Mouse (Mus musculus) ES-E14 (cell line): ENCODE measurements around the gene Fsip1. TPM values are rescaled to one million over a fixed set of nuclear protein-coding genes. Genes with fewer than 3 reads are reported as not detected.

Source experiments
- DNase-seq: peaks from one replicate; pipeline ENCODE4 v3.0.0-alpha.2; 2013; ENCODE audit warnings: low read depth, low spot score
- H3K27ac ChIP-seq: 2 replicates; pipeline ENCODE4 v1.5.1; 2012; ENCODE audit warnings: low read depth, mild to moderate bottlenecking, low read length, moderate library complexity, mixed read lengths; ENCODE audit not compliant: poor library complexity, insufficient read depth, severe bottlenecking
- H3K36me3 ChIP-seq: 2 replicates; pipeline ENCODE4 v1.6.1; 2012; ENCODE audit warnings: mild to moderate bottlenecking, low read length, moderate library complexity, mixed read lengths; ENCODE audit not compliant: control insufficient read depth, poor library complexity, insufficient read depth, severe bottlenecking
- H3K4me1 ChIP-seq, 2 experiments: fragments of 150-350 bp in 1 of 2; sonication (generic) in 1 of 2; 2 replicates each; pipeline ENCODE4 v1.6.1; 2012; ENCODE audit warnings: low read length in 2 of 2, mild to moderate bottlenecking in 1 of 2, mixed read lengths in 1 of 2; ENCODE audit not compliant: control insufficient read depth in 2 of 2, insufficient read depth in 2 of 2, poor library complexity in 1 of 2
- H3K4me3 ChIP-seq, 2 experiments: fragments of 150-350 bp in 1 of 2; sonication (generic) in 1 of 2; 2 replicates each; pipeline ENCODE4 v1.5.1; 2012; ENCODE audit warnings: low read length in 2 of 2, low read depth in 1 of 2, mild to moderate bottlenecking in 1 of 2, mixed read lengths in 1 of 2; ENCODE audit not compliant: insufficient read depth in 1 of 2, poor library complexity in 1 of 2, severe bottlenecking in 1 of 2
- H3K9ac ChIP-seq: 2 replicates; pipeline ENCODE4 v1.6.1; 2012; ENCODE audit warnings: low read depth, mild to moderate bottlenecking, low read length, mixed read lengths; ENCODE audit not compliant: poor library complexity, insufficient read depth, severe bottlenecking
- H3K9me3 ChIP-seq: fragments of 150-350 bp; sonication (generic); 2 replicates; pipeline ENCODE4 v1.6.1; 2012; ENCODE audit warnings: low read depth, mild to moderate bottlenecking, low read length; ENCODE audit not compliant: control insufficient read depth, insufficient read depth
- CHD2 ChIP-seq: IDR thresholded peaks from 2 replicates; pipeline ENCODE4 v1.6.1; 2014; ENCODE audit warnings: mild to moderate bottlenecking, low read depth, low read length, inconsistent platforms
- HCFC1 ChIP-seq: IDR thresholded peaks from 2 replicates; pipeline ENCODE4 v1.6.1; 2012; ENCODE audit warnings: low read length, inconsistent platforms, borderline replicate concordance; ENCODE audit not compliant: insufficient read depth
- MAFK ChIP-seq: IDR thresholded peaks from 2 replicates; pipeline ENCODE4 v1.6.1; 2014; ENCODE audit warnings: mild to moderate bottlenecking, low read depth, low read length, inconsistent platforms; ENCODE audit not compliant: insufficient read depth
- ZC3H11A ChIP-seq: IDR thresholded peaks from 2 replicates; pipeline ENCODE4 v1.6.1; 2012; ENCODE audit warnings: low read depth, mild to moderate bottlenecking, inconsistent platforms, low read length, borderline replicate concordance
- ZNF384 ChIP-seq: IDR thresholded peaks from 2 replicates; pipeline ENCODE4 v1.6.1; 2012; ENCODE audit warnings: low read depth, low read length, inconsistent platforms
- in situ Hi-C, 2 experiments: fragments of 600-800 bp; cut with MboI; formaldehyde crosslinking; loops; one replicate each; pipeline ENCODE4 v1.15.1; 2025; ENCODE audit warnings: low sequenced_read_pairs in 2 of 2, inconsistent platforms in 1 of 2; ENCODE audit not compliant: unreplicated experiment in 2 of 2
- total RNA-seq: library from RNA; depleted of rRNA; stranded (reverse); fragments of 300-350 nt; gene quantifications from 2 replicates; pipeline ENCODE4 v1.2.3, GENCODE M21; 2012

Gene Fsip1
- total RNA-seq, 1 experiment, result 0.85 TPM

GRCm38 (mm10) chr2:118087044-118087726, 169.6 kb downstream of the Fsip1 start:
- no peak for DNase-seq
- no peak for TF ChIP-seq MAFK
- TF ChIP-seq HCFC1, result no peak
- TF ChIP-seq ZNF384, result no peak
- TF ChIP-seq CHD2, result no peak
- TF ChIP-seq ZC3H11A, result no peak
- Histone ChIP-seq H3K27ac (no peak overlapping the region), H3K36me3 (no peaks in the 10 kb centered on the region), H3K4me3 (no peak overlapping the region), H3K9me3 (no peaks in the 10 kb centered on the region), H3K4me1 (no peaks in the 10 kb centered on the region), H3K9ac (no peak overlapping the region)
- in situ Hi-C loops, result no loop called here

GRCm38 (mm10) chr2:118085647-118086046, 171.1 kb downstream of the Fsip1 start:
- Histone ChIP-seq H3K36me3 (no peaks in the 10 kb centered on the region), H3K9ac (no peak overlapping the region), H3K9me3 (no peaks in the 10 kb centered on the region), H3K4me1 (no peaks in the 10 kb centered on the region), H3K4me3 (no peak overlapping the region), H3K27ac (no peak overlapping the region)
- no peak for DNase-seq
- in situ Hi-C loops, result no loop called here
- TF ChIP-seq MAFK (no peak), CHD2 (no peak), HCFC1 (no peak), ZNF384 (no peak), ZC3H11A (no peak)

DNA sequence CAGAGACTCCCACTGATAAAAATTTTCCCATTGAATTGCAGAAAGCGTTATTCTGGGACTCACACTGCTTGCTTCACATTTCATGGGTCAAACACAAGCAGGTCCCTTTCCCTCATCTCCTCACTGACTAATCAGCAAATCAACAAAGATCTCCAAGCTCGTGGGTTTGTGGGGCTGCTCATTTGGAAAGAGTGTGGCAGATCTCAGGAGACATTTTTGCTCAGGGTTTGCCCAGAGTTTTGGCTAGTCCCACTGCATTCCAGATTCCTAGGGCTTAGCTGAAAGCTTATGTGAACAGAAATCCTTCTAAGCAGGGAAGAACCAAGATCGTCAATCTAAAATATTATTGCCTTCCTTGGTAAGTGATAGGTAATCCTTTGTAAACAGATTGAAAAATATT, 172.1 kb downstream of the Fsip1 start:
- Histone ChIP-seq H3K36me3 (no peaks in the 10 kb centered on the region), H3K4me3 (no peak overlapping the region), H3K4me1 (no peaks in the 10 kb centered on the region), H3K9ac (no peak overlapping the region), H3K9me3 (no peaks in the 10 kb centered on the region), H3K27ac (no peak overlapping the region)
- TF ChIP-seq HCFC1, result no peak
- TF ChIP-seq CHD2, result no peak
- TF ChIP-seq ZNF384, result no peak
- no peak for TF ChIP-seq MAFK
- no peak for TF ChIP-seq ZC3H11A
- no peak for DNase-seq
- in situ Hi-C loops, result no loop called here

GRCm38 (mm10) chr2:118083652-118084051, 173.1 kb downstream of the Fsip1 start:
- no peaks in the 10 kb centered on the region for H3K4me1 ChIP-seq
- no peak overlapping the region for H3K4me3 ChIP-seq
- H3K9me3 ChIP-seq, result no peaks in the 10 kb centered on the region
- TF ChIP-seq MAFK (no peak), ZNF384 (no peak), ZC3H11A (no peak), CHD2 (no peak), HCFC1 (no peak)
- H3K36me3 ChIP-seq, result no peaks in the 10 kb centered on the region
- no peak overlapping the region for H3K9ac ChIP-seq
- no peak for DNase-seq
- H3K27ac ChIP-seq, result no peak overlapping the region
- in situ Hi-C loops, result no loop called here
